Mouse (Mus musculus): Measurements from ENCODE around the gene Vmn1r127.
"Not testable (repeated sequence)": the region's sequence is repeated elsewhere in the genome, so short reads cannot be mapped to it uniquely, and the experiment has no call there.

The Vmn1r127 gene

DNA sequence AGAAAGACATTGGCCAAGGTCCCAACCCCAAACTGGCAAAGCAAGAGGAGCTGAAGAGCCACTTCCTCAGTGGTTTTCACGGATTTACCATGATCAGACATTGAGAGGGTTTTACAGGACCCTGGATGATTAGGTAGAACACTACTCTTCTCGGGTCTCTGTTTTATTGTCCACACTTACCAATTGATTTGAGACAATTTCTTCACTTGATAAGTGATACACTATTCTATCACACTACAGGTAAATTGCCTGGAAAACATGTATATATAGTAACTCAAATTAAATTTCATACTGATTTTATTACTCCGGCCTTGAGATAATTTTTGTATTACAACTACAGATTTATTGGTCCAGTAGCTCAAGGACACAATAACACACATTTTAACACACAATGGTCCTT is at the start of gene Vmn1r127:
Gene Vmn1r127 (minus strand): TSS at position 101 of the 400 bp plus-strand sequence.
- not testable (repeated sequence) for DNase-seq

DNA sequence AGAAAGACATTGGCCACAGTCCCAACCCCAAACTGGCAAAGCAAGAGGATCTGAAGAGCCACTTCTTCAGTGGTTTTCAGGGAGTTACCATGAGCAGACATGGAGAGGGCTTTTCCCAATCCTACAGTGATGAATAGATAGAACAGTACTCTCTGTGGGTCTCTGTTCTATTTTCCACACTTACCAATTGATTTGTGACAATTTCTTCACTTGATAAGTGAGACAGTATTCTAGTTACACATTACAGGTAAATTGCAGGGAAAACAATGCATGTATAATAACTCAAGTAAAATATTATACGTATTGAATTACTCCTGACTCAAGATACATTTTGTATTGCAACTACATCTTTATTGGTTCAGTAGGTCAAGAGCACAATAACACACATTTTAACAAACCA is 41.5 kb upstream of the Vmn1r127 start, which contains the start of gene Vmn1r129:
Gene Vmn1r129 (minus strand): TSS at position 101 of the 400 bp plus-strand sequence.
- not testable (repeated sequence) for DNase-seq

DNA sequence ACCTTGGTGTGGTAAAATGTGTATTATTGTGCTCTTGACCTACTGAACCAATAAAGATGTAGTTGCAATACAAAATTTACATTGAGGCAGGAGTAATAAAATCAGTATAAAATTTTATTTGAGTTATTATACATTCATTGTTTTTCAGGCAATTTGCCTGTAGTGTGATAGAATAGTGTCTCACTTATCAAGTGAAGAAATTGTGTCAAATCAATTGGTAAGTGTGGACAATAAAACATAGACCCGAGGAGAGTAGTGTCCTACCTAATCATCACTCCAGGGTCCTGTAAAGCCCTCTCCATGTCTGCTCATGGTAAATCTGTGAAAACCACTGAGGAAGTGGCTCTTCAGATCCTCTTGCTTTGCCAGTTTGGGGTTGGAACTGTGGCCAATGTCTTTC is 29.4 kb upstream of the Vmn1r127 start, which contains the start of gene Vmn1r128:
Gene Vmn1r128 (plus strand): TSS at position 301 of the 400 bp plus-strand sequence.
- not testable (repeated sequence) for DNase-seq

DNA sequence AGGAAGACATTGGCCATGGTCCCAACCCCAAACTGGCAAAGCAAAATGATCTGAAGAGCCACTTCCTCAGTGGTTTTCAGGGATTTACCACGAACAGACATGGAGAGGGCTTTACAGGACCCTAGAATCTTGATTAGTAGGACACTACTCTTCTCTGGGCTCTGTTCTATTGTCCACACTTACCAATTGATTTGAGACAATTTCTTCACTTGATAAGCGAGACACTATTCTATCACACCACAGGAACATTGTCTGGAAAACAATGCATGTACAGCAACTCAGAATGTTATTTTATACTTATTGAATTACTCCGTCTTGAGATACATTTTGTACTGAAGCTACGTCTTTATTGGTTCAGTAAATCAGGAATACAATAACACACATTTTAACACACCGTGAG is 18.3 kb downstream of the Vmn1r127 start, which contains the start of gene Vmn1r126:
Gene Vmn1r126 (minus strand): TSS at position 101 of the 400 bp plus-strand sequence.
- DNase-seq: not testable (repeated sequence)

DNA sequence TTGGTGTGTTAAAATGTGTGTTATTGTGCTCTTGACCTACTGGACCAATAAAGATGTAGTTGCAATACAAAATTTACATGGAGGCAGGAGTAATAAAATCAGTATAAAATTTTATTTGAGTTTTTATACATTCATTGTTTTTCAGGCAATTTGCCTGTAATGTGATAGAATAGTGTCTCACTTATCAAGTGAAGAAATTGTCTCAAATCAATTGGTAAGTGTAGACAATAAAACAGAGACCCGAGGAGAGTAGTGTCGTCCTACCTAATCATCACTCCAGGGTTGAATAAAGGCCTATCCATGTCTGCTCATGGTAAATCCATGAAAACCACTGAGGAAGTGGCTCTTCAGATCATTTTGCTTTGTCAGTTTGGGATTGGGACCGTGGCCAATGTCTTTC is 47.8 kb downstream of the Vmn1r127 start, which contains the start of gene Vmn1r125:
Gene Vmn1r125 (plus strand): TSS at position 301 of the 400 bp plus-strand sequence.
- DNase-seq: not testable (repeated sequence)
